Mouse (Mus musculus): ENCODE measurements around the gene Mical2.

The Mical2 gene

GRCm38 (mm10) chr7:112275093-112275492 lies 49.4 kb downstream of the Mical2 start:
- DNase-seq (ENCODE audit: low read depth, low spot score): no peak

- DNase-seq (ENCODE audit: low read depth, low spot score): no peak
These were observed 50.2 kb downstream of the Mical2 start for GRCm38 (mm10) chr7:112275883-112276282.

GRCm38 (mm10) chr7:112276823-112277222 lies 51.2 kb downstream of the Mical2 start:
- DNase-seq (ENCODE audit: low read depth, low spot score): no peak

- DNase-seq (ENCODE audit: low read depth, low spot score): no peak
These were observed 53.0 kb downstream of the Mical2 start for GRCm38 (mm10) chr7:112278648-112279047.

- no peak for DNase-seq (ENCODE audit: low read depth, low spot score)
These were observed 54.8 kb downstream of the Mical2 start for GRCm38 (mm10) chr7:112280474-112280873.

- DNase-seq (ENCODE audit: low read depth, low spot score): no peak
These were observed 58.1 kb downstream of the Mical2 start for GRCm38 (mm10) chr7:112283606-112284310.

- DNase-seq (ENCODE audit: low read depth, low spot score): no peak
These were observed 59.9 kb downstream of the Mical2 start for GRCm38 (mm10) chr7:112285573-112285972.

- DNase-seq (ENCODE audit: low read depth, low spot score): no peak
These were observed 62.9 kb downstream of the Mical2 start for GRCm38 (mm10) chr7:112288352-112289107.

GRCm38 (mm10) chr7:112289514-112289913 lies 63.9 kb downstream of the Mical2 start:
- DNase-seq (ENCODE audit: low read depth, low spot score): no peak

- DNase-seq (ENCODE audit: low read depth, low spot score): no peak
These were observed 64.3 kb downstream of the Mical2 start for GRCm38 (mm10) chr7:112289990-112290389.

- DNase-seq (ENCODE audit: low read depth, low spot score): no peak
These were observed 67.9 kb downstream of the Mical2 start for GRCm38 (mm10) chr7:112293456-112294104.

- no peak for DNase-seq (ENCODE audit: low read depth, low spot score)
These were observed 70.0 kb downstream of the Mical2 start for GRCm38 (mm10) chr7:112295426-112296221.

GRCm38 (mm10) chr7:112298032-112298431 lies 72.4 kb downstream of the Mical2 start:
- DNase-seq (ENCODE audit: low read depth, low spot score): no peak

- no peak for DNase-seq (ENCODE audit: low read depth, low spot score)
These were observed 73.3 kb downstream of the Mical2 start for GRCm38 (mm10) chr7:112298871-112299422.

- no peak for DNase-seq (ENCODE audit: low read depth, low spot score)
These were observed 74.0 kb downstream of the Mical2 start for GRCm38 (mm10) chr7:112299521-112300096.

GRCm38 (mm10) chr7:112300141-112300540 lies 74.5 kb downstream of the Mical2 start:
- no peak for DNase-seq (ENCODE audit: low read depth, low spot score)

GRCm38 (mm10) chr7:112301052-112301451 lies 75.4 kb downstream of the Mical2 start:
- DNase-seq (ENCODE audit: low read depth, low spot score): no peak

- DNase-seq (ENCODE audit: low read depth, low spot score): no peak
These were observed 78.7 kb downstream of the Mical2 start for GRCm38 (mm10) chr7:112304382-112304781.

- DNase-seq (ENCODE audit: low read depth, low spot score): no peak
These were observed 83.8 kb downstream of the Mical2 start for GRCm38 (mm10) chr7:112309289-112310016.

GRCm38 (mm10) chr7:112310017-112310360 lies 84.3 kb downstream of the Mical2 start:
- DNase-seq (ENCODE audit: low read depth, low spot score): no peak

Data from CD4-positive helper T cell, adult 2 months (primary cell).